Mouse (Mus musculus) small intestine, adult 2 months (tissue): ENCODE measurements around the gene Idnk.

ENCODE experiments used
- CTCF ChIP-seq: fragments of 200-500 bp; IDR thresholded peaks from 2 replicates; pipeline ENCODE4 v1.5.1; 2012; ENCODE audit warnings: low read depth, mild to moderate bottlenecking, control low read depth, inconsistent platforms, low read length, moderate library complexity, mixed read lengths; ENCODE audit not compliant: insufficient replicate concordance, insufficient read length; ENCODE audit errors: extremely low read depth
- POLR2A ChIP-seq: fragments of 200-500 bp; IDR thresholded peaks from 2 replicates; pipeline ENCODE4 v1.6.1; 2012; ENCODE audit warnings: low read depth, mild to moderate bottlenecking, control low read depth, inconsistent platforms, low read length, moderate library complexity

DNA sequence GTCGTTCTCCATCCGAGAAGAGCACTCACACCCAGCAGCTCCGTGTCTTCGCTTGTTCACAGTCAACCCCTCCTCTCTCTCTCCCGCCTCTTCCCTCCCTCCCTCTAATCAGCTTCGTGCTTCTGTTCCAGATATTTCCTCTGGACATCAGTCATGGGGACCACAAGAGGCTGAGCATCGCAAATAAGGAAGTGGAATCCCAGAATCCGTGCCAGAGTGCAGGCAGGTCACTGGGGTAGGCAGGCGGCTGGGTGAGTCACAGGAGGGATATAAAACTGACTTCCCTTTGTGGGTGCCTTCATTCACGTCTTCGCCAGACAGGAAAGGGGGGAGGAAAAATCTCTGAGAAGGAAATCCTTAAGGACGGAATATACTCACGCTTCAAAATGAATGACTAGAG is 42.2 kb upstream of the Idnk start:
- TF ChIP-seq POLR2A (no peak), CTCF (no peak)
